Mouse (Mus musculus): ENCODE results near the gene Defb26. TPM values are rescaled to one million over a fixed set of nuclear protein-coding genes. Genes with fewer than 3 reads are reported as not detected.

Defb26 gene
- polyA plus RNA-seq, 1 experiment = not detected

- no peaks in the 10 kb centered on the region for H3K79me2 ChIP-seq (ENCODE audit: control insufficient read depth, insufficient read depth)
- H3K79me3 ChIP-seq (ENCODE audit: low read depth) = no peaks in the 10 kb centered on the region
- TF ChIP-seq CEBPB (IDR thresholded peaks at IDR 0.05; ENCODE audit: low read depth) = no peak
- TF ChIP-seq MYOG (IDR thresholded peaks at IDR 0.05; ENCODE audit: control insufficient read depth, extremely low read depth, insufficient read length) = no peak
- TF ChIP-seq MAX (IDR thresholded peaks at IDR 0.05) = no peak
- no peak for TF ChIP-seq MYOD1 (IDR thresholded peaks at IDR 0.05; ENCODE audit: control insufficient read depth, insufficient read length, low read depth)
- TF ChIP-seq FOSL1 (IDR thresholded peaks at IDR 0.05; ENCODE audit: insufficient read depth, low read length, poor library complexity, severe bottlenecking) = no peak
- no peak for TF ChIP-seq USF1 (IDR thresholded peaks at IDR 0.05; ENCODE audit: low read depth)
- H3K4me3 ChIP-seq (ENCODE audit: insufficient read depth, poor library complexity, severe bottlenecking) = no peak overlapping the region
- no peaks in the 10 kb centered on the region for H3K27me3 ChIP-seq (ENCODE audit: control insufficient read depth, insufficient read depth, insufficient read length)
- no peak overlapping the region for H3ac ChIP-seq (ENCODE audit: control insufficient read depth, insufficient read length, low read depth)
- H3K36me3 ChIP-seq (ENCODE audit: control insufficient read depth, insufficient read depth) = no peaks in the 10 kb centered on the region
Measured at GRCm38 (mm10) chr2:152487024-152487423, 24.5 kb downstream of the Defb26 start.

- H3K4me3 ChIP-seq (ENCODE audit: insufficient read depth, poor library complexity, severe bottlenecking) = no peak overlapping the region
- H3K36me3 ChIP-seq (ENCODE audit: control insufficient read depth, insufficient read depth) = no peaks in the 10 kb centered on the region
- TF ChIP-seq CEBPB (IDR thresholded peaks at IDR 0.05; ENCODE audit: low read depth) = no peak
- no peak for TF ChIP-seq MYOD1 (IDR thresholded peaks at IDR 0.05; ENCODE audit: control insufficient read depth, insufficient read length, low read depth)
- TF ChIP-seq MYOG (IDR thresholded peaks at IDR 0.05; ENCODE audit: control insufficient read depth, extremely low read depth, insufficient read length) = no peak
- TF ChIP-seq MAX (IDR thresholded peaks at IDR 0.05) = no peak
- TF ChIP-seq USF1 (IDR thresholded peaks at IDR 0.05; ENCODE audit: low read depth) = no peak
- TF ChIP-seq CTCF (IDR thresholded peaks at IDR 0.05; ENCODE audit: control insufficient read depth, insufficient read depth, insufficient read length) = no peak
- no peaks in the 10 kb centered on the region for H3K27me3 ChIP-seq (ENCODE audit: control insufficient read depth, insufficient read depth, insufficient read length)
- H3K79me3 ChIP-seq (ENCODE audit: low read depth) = no peaks in the 10 kb centered on the region
- no peak overlapping the region for H3ac ChIP-seq (ENCODE audit: control insufficient read depth, insufficient read length, low read depth)
- H3K79me2 ChIP-seq (ENCODE audit: control insufficient read depth, insufficient read depth) = no peaks in the 10 kb centered on the region
Measured at GRCm38 (mm10) chr2:152481726-152482125, 29.8 kb downstream of the Defb26 start.

- Histone ChIP-seq H3K79me3 (ENCODE audit: low read depth) (no peaks in the 10 kb centered on the region), H3K27me3 (ENCODE audit: control insufficient read depth, insufficient read depth, insufficient read length) (no peaks in the 10 kb centered on the region), H3K36me3 (ENCODE audit: control insufficient read depth, insufficient read depth) (no peaks in the 10 kb centered on the region), H3K4me3 (ENCODE audit: insufficient read depth, poor library complexity, severe bottlenecking) (no peak overlapping the region), H3ac (ENCODE audit: control insufficient read depth, insufficient read length, low read depth) (no peak overlapping the region), H3K79me2 (ENCODE audit: control insufficient read depth, insufficient read depth) (no peaks in the 10 kb centered on the region)
- TF ChIP-seq CEBPB (IDR thresholded peaks at IDR 0.05; ENCODE audit: low read depth) (peak; percentile 59), MYOG (IDR thresholded peaks at IDR 0.05; ENCODE audit: control insufficient read depth, extremely low read depth, insufficient read length) (no peak), MYOD1 (IDR thresholded peaks at IDR 0.05; ENCODE audit: control insufficient read depth, insufficient read length, low read depth) (no peak), USF1 (IDR thresholded peaks at IDR 0.05; ENCODE audit: low read depth) (peak; percentile 86), CTCF (IDR thresholded peaks at IDR 0.05; ENCODE audit: control insufficient read depth, insufficient read depth, insufficient read length) (no peak), FOSL1 (IDR thresholded peaks at IDR 0.05; ENCODE audit: insufficient read depth, low read length, poor library complexity, severe bottlenecking) (no peak), MAX (IDR thresholded peaks at IDR 0.05) (no peak)
Measured at GRCm38 (mm10) chr2:152480881-152481280, 30.6 kb downstream of the Defb26 start.

GRCm38 (mm10) chr2:152476763-152477162 lies 34.7 kb downstream of the Defb26 start, which contains the start of gene Defb20:
Gene Defb20 (plus strand): TSS chr2:152477063.
- H3K4me3 ChIP-seq (ENCODE audit: insufficient read depth, poor library complexity, severe bottlenecking) = no peak within 1 kb of the TSS
- no peaks in the 10 kb centered on the region for H3K79me2 ChIP-seq (ENCODE audit: control insufficient read depth, insufficient read depth)
- no peaks in the 10 kb centered on the region for H3K79me3 ChIP-seq (ENCODE audit: low read depth)
- H3ac ChIP-seq (ENCODE audit: control insufficient read depth, insufficient read length, low read depth) = no peak within 1 kb of the TSS
- H3K36me3 ChIP-seq (ENCODE audit: control insufficient read depth, insufficient read depth) = no peaks in the 10 kb centered on the region
- H3K27me3 ChIP-seq (ENCODE audit: control insufficient read depth, insufficient read depth, insufficient read length) = no peaks in the 10 kb centered on the region
- no peak for TF ChIP-seq USF1 (IDR thresholded peaks at IDR 0.05; ENCODE audit: low read depth)
- no peak for TF ChIP-seq MYOG (IDR thresholded peaks at IDR 0.05; ENCODE audit: control insufficient read depth, extremely low read depth, insufficient read length)
- no peak for TF ChIP-seq CEBPB (IDR thresholded peaks at IDR 0.05; ENCODE audit: low read depth)
- TF ChIP-seq MYOD1 (IDR thresholded peaks at IDR 0.05; ENCODE audit: control insufficient read depth, insufficient read length, low read depth) = no peak
- no peak for TF ChIP-seq FOSL1 (IDR thresholded peaks at IDR 0.05; ENCODE audit: insufficient read depth, low read length, poor library complexity, severe bottlenecking)
- no peak for TF ChIP-seq CTCF (IDR thresholded peaks at IDR 0.05; ENCODE audit: control insufficient read depth, insufficient read depth, insufficient read length)
- no peak for TF ChIP-seq MAX (IDR thresholded peaks at IDR 0.05)

- Histone ChIP-seq H3ac (ENCODE audit: control insufficient read depth, insufficient read length, low read depth) (no peak overlapping the region), H3K79me3 (ENCODE audit: low read depth) (no peaks in the 10 kb centered on the region), H3K36me3 (ENCODE audit: control insufficient read depth, insufficient read depth) (no peaks in the 10 kb centered on the region), H3K79me2 (ENCODE audit: control insufficient read depth, insufficient read depth) (no peaks in the 10 kb centered on the region), H3K4me3 (ENCODE audit: insufficient read depth, poor library complexity, severe bottlenecking) (no peak overlapping the region), H3K27me3 (ENCODE audit: control insufficient read depth, insufficient read depth, insufficient read length) (no peaks in the 10 kb centered on the region)
- TF ChIP-seq MAX (IDR thresholded peaks at IDR 0.05) = no peak
- no peak for TF ChIP-seq USF1 (IDR thresholded peaks at IDR 0.05; ENCODE audit: low read depth)
- no peak for TF ChIP-seq MYOG (IDR thresholded peaks at IDR 0.05; ENCODE audit: control insufficient read depth, extremely low read depth, insufficient read length)
- no peak for TF ChIP-seq MYOD1 (IDR thresholded peaks at IDR 0.05; ENCODE audit: control insufficient read depth, insufficient read length, low read depth)
- no peak for TF ChIP-seq CEBPB (IDR thresholded peaks at IDR 0.05; ENCODE audit: low read depth)
- TF ChIP-seq CTCF (IDR thresholded peaks at IDR 0.05; ENCODE audit: control insufficient read depth, insufficient read depth, insufficient read length) = no peak
- no peak for TF ChIP-seq FOSL1 (IDR thresholded peaks at IDR 0.05; ENCODE audit: insufficient read depth, low read length, poor library complexity, severe bottlenecking)
Measured at GRCm38 (mm10) chr2:152472434-152472833, 39.1 kb downstream of the Defb26 start.

- H3K79me2 ChIP-seq (ENCODE audit: control insufficient read depth, insufficient read depth) = no peaks in the 10 kb centered on the region
- TF ChIP-seq MYOD1 (IDR thresholded peaks at IDR 0.05; ENCODE audit: control insufficient read depth, insufficient read length, low read depth) (no peak), MYOG (IDR thresholded peaks at IDR 0.05; ENCODE audit: control insufficient read depth, extremely low read depth, insufficient read length) (no peak), CEBPB (IDR thresholded peaks at IDR 0.05; ENCODE audit: low read depth) (no peak), MAX (IDR thresholded peaks at IDR 0.05) (no peak), FOSL1 (IDR thresholded peaks at IDR 0.05; ENCODE audit: insufficient read depth, low read length, poor library complexity, severe bottlenecking) (no peak), USF1 (IDR thresholded peaks at IDR 0.05; ENCODE audit: low read depth) (no peak), CTCF (IDR thresholded peaks at IDR 0.05; ENCODE audit: control insufficient read depth, insufficient read depth, insufficient read length) (no peak)
- H3K27me3 ChIP-seq (ENCODE audit: control insufficient read depth, insufficient read depth, insufficient read length) = no peaks in the 10 kb centered on the region
- no peaks in the 10 kb centered on the region for H3K36me3 ChIP-seq (ENCODE audit: control insufficient read depth, insufficient read depth)
- H3ac ChIP-seq (ENCODE audit: control insufficient read depth, insufficient read length, low read depth) = no peak overlapping the region
- H3K4me3 ChIP-seq (ENCODE audit: insufficient read depth, poor library complexity, severe bottlenecking) = no peak overlapping the region
- H3K79me3 ChIP-seq (ENCODE audit: low read depth) = no peaks in the 10 kb centered on the region
Measured at GRCm38 (mm10) chr2:152470973-152471372, 40.5 kb downstream of the Defb26 start.

Measured in C2C12 (cell line).